Mouse (Mus musculus): ENCODE measurements at regions not wholly inside any gene's neighbourhood (a gene's known extent, or its start where the extent isn't known, plus 50 kb on each side); places are given as distances from the start of the nearest gene placed in this dataset.

DNA sequence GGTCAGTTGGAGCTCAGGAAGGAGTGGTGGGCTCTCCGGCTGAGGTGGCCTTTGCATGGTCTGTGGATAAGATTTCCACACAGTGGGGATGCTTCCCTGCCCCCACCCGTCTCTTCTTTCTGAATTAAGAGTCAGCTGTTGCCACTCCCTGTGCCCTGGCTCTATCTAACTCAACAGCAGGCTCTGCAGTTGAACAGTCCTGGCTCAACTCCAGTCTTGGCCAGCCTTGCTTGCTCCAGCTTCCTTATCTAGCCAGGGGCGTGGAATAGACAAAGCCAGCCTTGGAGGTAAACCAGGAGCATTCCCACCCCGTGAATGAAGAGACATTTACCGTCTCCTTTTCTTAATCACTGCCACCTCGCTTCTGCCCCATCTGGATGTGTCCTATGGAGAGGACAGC is 89.7 kb downstream of the Mn1 start:
- peak; percentile 55 for DNase-seq (ENCODE audit: low read depth)

DNA sequence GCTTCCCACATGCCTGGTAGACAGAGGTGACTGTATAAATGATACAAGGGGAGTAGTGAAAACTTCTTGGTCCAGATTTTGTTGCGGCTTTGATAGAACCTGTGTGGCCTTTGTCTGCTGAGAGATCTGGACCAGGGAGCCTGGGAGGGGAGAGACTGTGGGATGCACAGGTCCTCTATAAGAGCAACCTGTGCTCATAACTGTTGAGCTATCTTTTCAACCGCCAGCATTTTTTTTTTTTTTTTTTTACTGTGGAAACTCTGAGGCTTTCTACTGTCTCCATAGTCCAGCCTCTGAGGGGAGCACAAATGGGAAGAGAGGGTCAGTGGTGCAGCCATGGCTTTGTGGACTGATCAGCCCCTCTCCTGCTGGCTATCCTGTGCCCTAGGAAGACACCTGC is 90.2 kb downstream of the Mn1 start:
- no peak for DNase-seq (ENCODE audit: low read depth)

DNA sequence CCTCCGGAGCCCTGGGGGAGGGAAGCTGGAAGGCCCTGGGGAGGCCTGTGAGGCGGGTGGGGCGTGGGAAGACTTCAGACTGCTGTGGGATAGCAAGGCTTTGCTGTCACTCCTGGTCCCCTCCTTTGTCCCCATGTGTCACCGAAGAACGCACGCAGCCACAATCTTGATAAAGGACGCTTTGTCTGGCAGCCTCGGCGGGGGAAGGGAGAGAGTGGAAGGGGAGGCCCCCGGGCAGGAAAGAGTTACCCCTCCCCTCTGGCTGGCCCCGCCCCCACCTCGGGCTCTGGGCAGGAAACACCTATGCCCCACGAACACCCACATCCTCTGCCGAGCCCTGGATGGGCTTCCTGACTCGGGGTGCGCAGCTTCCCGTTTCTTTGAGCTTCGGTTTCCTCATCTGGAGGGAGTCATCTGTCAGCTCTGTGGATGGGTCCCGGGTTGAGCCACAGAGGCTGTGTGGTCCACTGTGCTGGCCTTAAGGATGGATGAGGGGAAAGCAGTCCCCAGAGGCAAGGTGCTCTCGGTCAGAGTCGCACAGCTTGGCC is 91.9 kb downstream of the Mn1 start:
- DNase-seq (ENCODE audit: low read depth), result peak; percentile 99

DNA sequence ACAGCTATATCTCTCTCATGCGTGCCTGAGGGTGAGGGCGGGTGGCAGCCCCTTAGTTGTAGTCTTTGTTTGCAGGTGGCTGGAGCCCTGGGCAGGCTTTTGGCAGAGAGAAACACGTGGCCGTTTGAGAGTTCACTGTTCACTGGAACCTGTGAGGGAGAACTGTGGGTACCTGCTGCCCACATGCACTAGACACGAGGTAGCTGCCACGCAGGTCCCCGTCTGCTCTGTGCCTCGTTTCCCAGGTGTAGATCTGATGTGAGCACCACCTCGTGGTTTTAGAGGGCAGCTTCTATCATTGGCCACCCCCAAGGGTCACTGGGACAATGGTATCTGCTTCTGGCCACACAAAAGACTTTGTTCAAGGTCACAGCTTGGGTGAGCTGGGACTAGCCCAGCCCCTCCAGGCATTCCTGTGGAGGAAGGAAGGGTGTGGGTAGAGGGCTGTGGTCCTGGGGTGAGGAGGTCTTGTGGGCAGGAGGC is 92.5 kb downstream of the Mn1 start:
- peak; percentile 98 for DNase-seq (ENCODE audit: low read depth)

- peak; percentile 95 for DNase-seq (ENCODE audit: low read depth)
Measured at GRCm38 (mm10) chr5:111510183-111510878, 93.2 kb downstream of the Mn1 start.

DNA sequence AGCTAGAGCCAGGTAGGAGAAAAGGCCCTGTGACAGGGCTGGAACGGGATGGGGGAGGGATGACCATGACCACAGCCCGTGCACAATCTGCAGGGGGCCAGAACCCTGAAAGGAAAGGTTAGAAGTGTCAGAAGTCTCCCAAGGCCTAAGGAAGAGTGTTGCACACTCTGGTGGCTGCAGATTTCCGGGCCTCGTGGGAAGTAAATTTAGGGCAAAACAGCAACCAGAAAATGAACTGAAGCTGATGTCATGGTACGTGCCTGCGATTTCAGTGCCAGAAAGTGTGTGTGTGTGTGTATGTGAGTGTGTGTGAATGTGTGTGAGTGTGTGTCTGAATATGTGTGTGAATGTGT is 93.7 kb downstream of the Mn1 start:
- peak; percentile 86 for DNase-seq (ENCODE audit: low read depth)

DNA sequence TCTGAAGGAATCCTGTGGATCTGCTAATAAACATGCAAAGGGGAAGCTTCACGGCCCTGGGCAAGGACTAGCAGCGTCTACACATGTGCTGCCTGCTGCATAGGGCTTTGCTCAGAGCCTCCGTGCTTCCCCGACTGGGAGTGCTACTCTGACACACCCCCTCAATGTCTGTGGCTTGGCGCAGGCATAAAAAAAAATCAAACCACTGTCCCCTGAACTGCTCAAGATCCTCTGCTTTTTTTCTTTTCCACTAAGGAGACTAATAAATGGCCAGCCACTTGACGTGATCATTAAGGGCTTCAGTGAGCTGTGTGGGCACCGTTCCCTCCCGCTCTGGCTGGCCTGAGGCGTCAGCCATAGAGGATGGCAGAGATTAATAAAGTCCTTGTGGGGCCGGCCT is 94.8 kb downstream of the Mn1 start:
- peak; percentile 70 for DNase-seq (ENCODE audit: low read depth)

DNA sequence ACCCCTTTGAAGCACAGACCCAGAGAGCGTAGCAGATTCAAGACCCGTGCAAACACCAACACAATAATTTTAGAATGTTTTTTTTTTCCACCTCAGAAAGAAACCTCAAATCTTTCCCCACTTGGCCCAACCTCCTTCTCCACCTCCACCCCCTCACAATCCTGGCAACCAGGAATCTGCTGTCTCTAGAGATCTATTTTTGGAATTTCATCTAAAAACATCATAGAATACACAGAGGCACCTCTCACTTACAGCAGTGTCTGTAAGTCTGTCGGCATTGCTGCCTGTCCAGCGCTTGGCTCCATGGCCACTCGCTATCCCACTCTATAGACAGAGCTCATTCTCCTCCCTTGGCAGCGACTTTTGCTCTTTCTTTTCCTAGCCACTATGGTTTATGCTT is 96.8 kb downstream of the Mn1 start:
- no peak for DNase-seq (ENCODE audit: low read depth)

GRCm38 (mm10) chr5:111519059-111519458 is 101.9 kb downstream of the Mn1 start:
- DNase-seq (ENCODE audit: low read depth), result no peak

DNA sequence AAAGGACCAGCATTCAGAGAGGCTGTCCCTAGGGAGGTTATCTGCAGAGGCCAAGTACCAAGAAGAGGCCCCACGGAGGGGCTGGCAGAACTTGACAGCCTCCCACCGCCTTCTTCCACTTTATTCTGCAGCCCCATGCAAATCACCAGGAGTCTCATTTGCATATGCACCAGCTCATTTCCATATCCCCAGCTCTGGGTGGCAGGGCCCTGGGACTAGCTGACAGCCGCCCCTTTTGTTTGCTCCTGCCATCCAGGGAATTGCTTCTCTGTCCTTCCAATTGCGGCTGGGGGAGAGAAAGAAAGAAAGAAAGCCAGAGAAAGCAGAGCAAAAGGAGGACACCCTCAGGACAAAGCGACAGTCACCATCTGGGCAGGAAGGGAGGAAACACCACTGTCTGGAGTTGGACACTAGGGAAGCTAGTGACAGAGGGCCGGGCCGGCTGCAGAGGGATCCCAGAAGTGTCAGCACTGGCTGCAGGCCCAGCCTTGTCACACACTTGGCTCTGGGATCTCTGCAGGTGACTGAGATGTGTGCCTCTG is 102.4 kb downstream of the Mn1 start:
- DNase-seq (ENCODE audit: low read depth), result no peak

DNA sequence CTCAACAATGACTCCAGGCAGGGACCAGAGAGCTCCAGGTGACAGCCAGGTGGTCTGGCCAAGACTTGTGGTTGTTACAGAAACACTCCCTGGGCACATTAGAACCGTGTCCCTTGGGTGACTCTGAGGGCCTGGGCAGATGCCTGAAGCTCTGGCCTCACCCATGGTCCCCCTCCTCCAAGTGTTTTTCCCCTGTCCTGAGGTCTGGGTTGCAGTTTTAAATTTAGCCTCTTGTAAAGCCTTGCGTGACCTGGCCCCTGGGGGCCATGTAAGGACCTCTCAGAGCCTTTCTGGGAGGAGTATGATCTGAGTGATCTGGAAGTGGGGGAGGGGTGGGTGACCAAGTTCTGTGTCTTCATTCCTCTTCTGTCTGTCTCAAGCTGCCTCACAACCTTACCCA is 104.7 kb downstream of the Mn1 start:
- no peak for DNase-seq (ENCODE audit: low read depth)

DNA sequence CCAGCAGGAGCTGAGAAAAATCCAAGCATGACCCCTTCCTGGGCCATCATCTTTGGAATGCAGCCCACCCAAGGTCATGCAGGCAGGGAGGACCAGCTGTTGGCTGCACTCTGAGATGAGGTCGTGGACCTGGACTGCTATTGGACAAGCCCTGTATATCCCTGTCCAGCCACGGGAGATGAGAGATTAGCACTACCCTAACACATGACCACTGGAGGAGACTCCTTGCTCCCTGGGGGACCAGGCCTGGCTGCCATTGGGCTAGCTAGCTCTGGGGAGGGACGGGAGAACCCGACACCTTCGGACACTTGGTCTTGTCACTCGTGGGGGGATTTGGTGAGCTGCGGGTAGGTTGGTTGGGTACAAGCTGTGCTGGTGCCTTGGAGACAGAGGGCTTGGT is 105.4 kb downstream of the Mn1 start:
- no peak for DNase-seq (ENCODE audit: low read depth)

- DNase-seq (ENCODE audit: low read depth), result no peak
Measured at GRCm38 (mm10) chr5:111527741-111528140, 110.6 kb downstream of the Mn1 start.

DNA sequence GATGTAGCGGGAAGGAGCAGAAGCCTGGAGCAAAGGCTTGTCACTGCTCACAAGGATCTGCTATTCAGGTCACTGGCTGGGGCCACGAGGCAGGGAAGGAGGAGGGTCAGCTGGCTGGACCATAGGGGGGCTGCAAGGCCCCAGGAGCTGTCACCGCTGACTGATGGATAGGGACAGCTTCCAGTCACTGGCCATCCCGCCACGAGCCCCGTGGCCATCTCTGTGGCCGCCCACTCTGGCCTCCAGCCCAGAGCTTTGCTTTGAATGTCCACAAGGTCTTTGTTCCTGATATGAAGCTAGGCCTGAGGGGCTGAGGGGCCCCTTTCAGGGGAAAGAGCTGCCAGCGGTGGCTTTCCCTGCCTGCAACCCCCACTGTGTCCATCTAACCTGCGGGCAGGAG is 111.9 kb downstream of the Mn1 start:
- no peak for DNase-seq (ENCODE audit: low read depth)

DNA sequence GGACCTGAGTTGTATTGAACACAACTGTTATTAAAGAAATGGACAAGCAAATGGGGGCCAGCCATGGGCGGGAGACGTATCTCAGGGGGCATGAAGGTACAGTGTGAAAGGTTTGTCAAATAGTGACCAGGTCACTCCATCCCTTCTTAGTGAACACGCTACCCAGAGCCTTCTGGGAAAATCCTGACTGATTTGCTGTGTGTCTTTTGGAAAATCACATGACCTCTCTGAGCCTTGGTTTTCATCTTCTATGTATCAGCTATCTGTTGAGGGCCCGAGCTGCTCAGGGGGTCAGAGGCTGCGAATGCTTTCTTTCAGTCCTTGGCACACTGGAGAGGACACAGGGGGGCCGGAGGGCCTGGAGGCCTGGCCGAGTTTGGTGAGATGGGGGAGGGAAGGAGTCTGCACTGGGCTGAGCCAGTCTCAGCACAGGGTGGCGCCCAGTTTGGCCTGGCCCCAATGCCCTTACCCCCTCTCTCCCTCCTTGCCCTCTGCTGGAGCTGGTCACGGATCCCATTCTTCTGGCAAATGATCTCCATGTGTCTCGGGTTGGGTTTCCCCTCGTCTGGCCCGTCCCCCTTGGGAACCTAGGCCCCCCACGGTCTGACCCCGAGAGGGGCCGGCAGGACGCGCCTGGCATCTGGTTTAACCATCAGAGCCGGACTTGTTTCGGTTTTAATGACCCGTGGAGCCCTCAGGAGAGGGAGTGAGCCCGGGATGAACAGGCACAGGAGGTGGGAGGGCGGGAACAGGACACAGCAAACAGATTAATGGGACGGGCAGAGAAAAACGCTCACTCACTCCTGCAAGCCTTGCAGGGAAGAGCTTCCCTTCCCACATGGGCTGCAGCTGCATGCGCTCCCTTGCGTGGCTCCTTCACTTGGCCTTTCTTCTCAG is 113.7 kb downstream of the Mn1 start:
- DNase-seq (ENCODE audit: low read depth), result no peak

DNA sequence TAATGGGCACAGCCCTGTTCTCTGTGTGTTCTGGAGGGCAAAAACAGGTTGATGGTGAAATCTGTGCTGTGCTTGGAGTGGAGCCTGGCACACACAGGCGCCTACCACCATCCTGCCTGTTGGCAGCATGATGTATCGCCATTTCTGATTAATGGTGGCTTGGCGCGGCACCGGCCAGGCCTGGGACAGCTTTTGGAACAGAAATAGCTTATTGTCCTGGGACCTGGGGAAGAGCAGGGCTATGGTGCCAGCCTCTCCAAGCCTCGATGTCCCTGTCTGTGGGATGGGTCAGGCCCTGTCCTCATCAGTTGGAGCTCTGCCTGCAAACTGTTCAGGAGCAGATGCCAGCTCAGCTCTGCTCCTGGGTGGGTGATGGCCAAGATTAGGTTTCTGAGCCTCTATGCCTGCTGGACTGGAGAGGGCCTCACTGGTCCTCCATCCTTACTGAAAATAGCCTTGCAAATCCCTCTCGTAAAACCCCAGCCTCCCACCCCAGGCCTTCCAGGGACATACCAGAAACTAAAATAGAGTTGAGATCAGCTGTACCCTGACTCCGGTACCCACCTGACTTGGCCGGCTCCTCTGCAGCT is 115.4 kb downstream of the Mn1 start:
- no peak for DNase-seq (ENCODE audit: low read depth)

DNA sequence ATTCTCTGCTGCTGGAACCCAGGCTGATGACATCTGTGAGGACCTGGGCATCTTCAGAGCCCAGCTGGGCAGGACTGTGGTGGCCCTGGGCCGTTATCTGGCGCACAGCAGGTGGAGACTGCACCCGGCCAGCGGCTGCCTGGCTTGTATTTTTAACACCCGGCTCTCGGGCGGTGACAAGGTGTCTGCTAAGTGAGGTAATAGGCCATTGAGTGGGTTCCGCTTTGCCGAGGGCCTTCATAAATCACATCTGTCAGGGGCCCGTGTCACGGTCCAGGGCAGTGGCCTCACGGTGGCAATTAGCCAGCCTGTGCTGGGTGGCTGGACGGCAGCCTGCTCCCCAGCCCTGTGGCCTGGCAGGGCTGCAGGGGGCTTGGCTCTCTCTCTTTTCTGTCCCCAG is 118.8 kb downstream of the Mn1 start:
- no peak for DNase-seq (ENCODE audit: low read depth)

- no peak for DNase-seq (ENCODE audit: low read depth)
Measured at GRCm38 (mm10) chr5:111538560-111539450, 121.6 kb downstream of the Mn1 start.

GRCm38 (mm10) chr5:111540486-111540885 is 123.3 kb downstream of the Mn1 start:
- peak; percentile 55 for DNase-seq (ENCODE audit: low read depth)

DNA sequence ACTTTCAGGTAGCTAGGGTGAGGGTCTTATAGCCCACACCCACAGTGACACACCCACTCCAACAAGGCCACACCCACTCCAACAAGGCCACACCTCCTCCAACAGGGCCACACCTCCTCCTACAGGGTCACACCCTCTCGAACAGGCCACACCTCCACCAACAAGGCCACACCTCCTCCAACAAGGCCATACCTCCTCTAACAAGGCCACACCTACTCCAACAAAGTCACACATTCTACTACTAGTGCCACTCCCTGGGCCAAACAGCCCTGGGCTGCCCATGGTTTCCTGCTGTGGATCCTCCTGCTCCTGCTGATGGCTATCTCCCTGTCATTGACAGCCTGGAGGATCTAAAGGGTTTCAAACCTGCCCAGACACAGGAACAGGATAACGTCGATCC is 124.9 kb downstream of the Mn1 start:
- DNase-seq (ENCODE audit: low read depth), result peak; percentile 24

- DNase-seq (ENCODE audit: low read depth), result peak; percentile 33
Measured at GRCm38 (mm10) chr5:111543721-111544495, 126.7 kb downstream of the Mn1 start.
